Comparison of ENCODE assay signal across 10 mouse cellular contexts in genomic region chr4:155188341-155188740, GRCm38 (mm10). TPM values are rescaled to one million over a fixed set of nuclear protein-coding genes. Genes with fewer than 3 reads are reported as not detected.
A peak's percentile ranks its signal among the peaks of the same experiment; 100 is the strongest.
DNase-seq lines count a peak whose midpoint lies in the region; ATAC-seq and TF ChIP-seq lines count a peak whose summit lies in the region.
"Had no signal": no experiment of that assay in that cellular context is flagged by ENCODE, and none has a peak within 500 bp of the region (broad histone marks: within the 10 kb centered on the region; RNA-seq: fewer than 3 reads in every experiment).

No protein-coding gene starts in this region.

- peaks cover 74% of the 10 kb centered on the region for H3K4me1 ChIP-seq in kidney, adult 2 months (ENCODE audit: control insufficient read depth, insufficient read depth, low read length)
- peaks cover 83% of the 10 kb centered on the region for H3K4me1 ChIP-seq in kidney, embryonic 14.5 days (ENCODE audit: control insufficient read depth, insufficient read depth, low read length)
- peaks cover 25% of the 10 kb centered on the region for H3K4me1 ChIP-seq in embryonic facial prominence, embryonic 11.5 days (ENCODE audit: control insufficient read depth, insufficient read depth, low read length)
- H3K4me1 ChIP-seq in limb, embryonic 12.5 days (replicated peaks): peaks cover 88% of the 10 kb centered on the region

- H3K4me2 ChIP-seq in kidney, embryonic 14.5 days (replicated peaks; ENCODE audit: low read depth, low read length): no peak overlapping the region
- no peak overlapping the region for H3K4me2 ChIP-seq in embryonic facial prominence, embryonic 11.5 days (ENCODE audit: low read depth, low read length)
- no peak overlapping the region for H3K4me2 ChIP-seq in limb, embryonic 12.5 days

- peak overlapping the region; percentile 89 for H3K27ac ChIP-seq in kidney, adult 2 months (ENCODE audit: insufficient read depth, low read depth, low read length)
- no peak overlapping the region for H3K27ac ChIP-seq in kidney, embryonic 14.5 days (ENCODE audit: low read depth, low read length)
- H3K27ac ChIP-seq in embryonic facial prominence, embryonic 11.5 days (replicated peaks; ENCODE audit: low read depth, low read length): no peak overlapping the region; the same call in 1 of the 2 replicates
- H3K27ac ChIP-seq in limb, embryonic 12.5 days: peak overlapping the region; percentile 60

- no peak for ATAC-seq in kidney, embryonic 14.5 days (ENCODE audit: low FRiP score, low TSS enrichment)
- ATAC-seq in embryonic facial prominence, embryonic 11.5 days (replicated peaks; ENCODE audit: insufficient number of reproducible peaks, low FRiP score, low TSS enrichment, low read depth): no peak
- no peak for ATAC-seq in limb, embryonic 12.5 days (ENCODE audit: insufficient number of reproducible peaks, insufficient read depth, low FRiP score, low TSS enrichment, low read depth)
- no peak for ATAC-seq in frontal cortex, adult (ENCODE audit: low TSS enrichment)

- H3K9me3 ChIP-seq in kidney, embryonic 14.5 days (ENCODE audit: control insufficient read depth, low read length): no peaks in the 10 kb centered on the region
- no peaks in the 10 kb centered on the region for H3K9me3 ChIP-seq in embryonic facial prominence, embryonic 11.5 days (replicated peaks; ENCODE audit: control insufficient read depth, low read length)
- H3K9me3 ChIP-seq in limb, embryonic 12.5 days: no peaks in the 10 kb centered on the region

- DNase-seq in kidney, adult 2 months: peak; percentile 91
- peak; percentile 87 for DNase-seq in embryo, embryonic 10 days (ENCODE audit: low spot score)
- no peak for DNase-seq in embryonic facial prominence, embryonic 11.5 days (ENCODE audit: low spot score)
- DNase-seq in cerebellum, postnatal 25 days: no peak
- no peak for DNase-seq in cerebellum, adult 11-12 months
- DNase-seq: gastrocnemius, postnatal 10 days; layer of hippocampus, postnatal 36 days had no signal

- no peak overlapping the region for H3K9ac ChIP-seq in kidney, embryonic 14.5 days (ENCODE audit: low read depth, low read length)
- H3K9ac ChIP-seq in embryonic facial prominence, embryonic 11.5 days (replicated peaks; ENCODE audit: low read length): 0 out of 2 replicates have a peak overlapping the region, but pooled peaks have one; percentile 13
- no peak overlapping the region for H3K9ac ChIP-seq in limb, embryonic 12.5 days (replicated peaks)

- no peaks in the 10 kb centered on the region for H3K27me3 ChIP-seq in kidney, adult 2 months (replicated peaks; ENCODE audit: control insufficient read depth, insufficient read depth, low read length)
- no peaks in the 10 kb centered on the region for H3K27me3 ChIP-seq in kidney, embryonic 14.5 days (ENCODE audit: control insufficient read depth, insufficient read depth, low read length)
- no peaks in the 10 kb centered on the region for H3K27me3 ChIP-seq in embryonic facial prominence, embryonic 11.5 days (ENCODE audit: control insufficient read depth, insufficient read depth, low read length)
- no peaks in the 10 kb centered on the region for H3K27me3 ChIP-seq in limb, embryonic 12.5 days

- WGBS in kidney, adult 2 months: 9% methylated on average over 8 of the region's 8 CpGs
- 7% methylated on average over 8 of the region's 8 CpGs for WGBS in kidney, embryonic 14.5 days
- 3% methylated on average over 8 of the region's 8 CpGs for WGBS in embryonic facial prominence, embryonic 11.5 days
- WGBS in limb, embryonic 12.5 days: 5% methylated on average over 8 of the region's 8 CpGs

- no peak; the same call in 1 of the 2 replicates for TF ChIP-seq CTCF in kidney, adult 2 months (conservative IDR thresholded peaks at IDR 0.05; ENCODE audit: insufficient read depth, insufficient read length, low read depth, low read length)

- TF ChIP-seq POLR2A in kidney, adult 2 months (IDR thresholded peaks at IDR 0.05; ENCODE audit: low read depth, low read length): no peak

- H3K36me3 ChIP-seq in kidney, adult 2 months (ENCODE audit: control insufficient read depth, insufficient read depth, low read length): no peaks in the 10 kb centered on the region
- no peaks in the 10 kb centered on the region for H3K36me3 ChIP-seq in kidney, embryonic 14.5 days (ENCODE audit: control insufficient read depth, insufficient read depth, low read length)
- no peaks in the 10 kb centered on the region for H3K36me3 ChIP-seq in embryonic facial prominence, embryonic 11.5 days (replicated peaks; ENCODE audit: control insufficient read depth, insufficient read depth, low read depth, low read length)
- H3K36me3 ChIP-seq in limb, embryonic 12.5 days: peaks cover 4% of the 10 kb centered on the region; the same call in 1 of the 2 replicates

- H3K4me3 ChIP-seq in kidney, adult 2 months (ENCODE audit: insufficient read depth, low read depth, low read length): no peak overlapping the region
- no peak overlapping the region for H3K4me3 ChIP-seq in kidney, embryonic 14.5 days (ENCODE audit: low read length)
- no peak overlapping the region for H3K4me3 ChIP-seq in embryonic facial prominence, embryonic 11.5 days (ENCODE audit: low read depth, low read length)
- no peak overlapping the region for H3K4me3 ChIP-seq in limb, embryonic 12.5 days (replicated peaks)

RNA-seq across cellular contexts. Expression of gene Ski, which starts 34.1 kb away (rescaled TPM):
- 40.4 and 43.9 TPM in 2 replicates for polyA plus RNA-seq in kidney, adult 2 months (2012; rRNA removed)
- 24.0 and 24.5 TPM in 2 replicates for polyA plus RNA-seq in kidney, embryonic 14.5 days (2014; fragmentation: Nextera tagmentation; extraction: Ambion mirVana)
- 15.4 and 15.9 TPM in 2 replicates for polyA plus RNA-seq in embryonic facial prominence, embryonic 11.5 days (2014; fragmentation: Nextera tagmentation; extraction: Ambion mirVana)
- polyA plus RNA-seq in limb, embryonic 12.5 days (2016; fragmentation: Nextera tagmentation; extraction: Ambion mirVana): 18.4 and 18.8 TPM in 2 replicates

Comparison
In these comparisons a context has a peak if more than half of its experiments do, and no peak if none do; other contexts are left out.
1. H3K27ac ChIP-seq: peak in kidney, adult 2 months (single experiment) and limb, embryonic 12.5 days (single experiment); none in kidney, embryonic 14.5 days (single experiment) and embryonic facial prominence, embryonic 11.5 days (single experiment).
2. DNase-seq: peak in kidney, adult 2 months (single experiment) and embryo, embryonic 10 days (single experiment); none in embryonic facial prominence, embryonic 11.5 days (single experiment), cerebellum, postnatal 25 days (0 of 2) and cerebellum, adult 11-12 months (single experiment).